9 mouse cellular contexts compared by ENCODE assay signal in the genomic region with DNA sequence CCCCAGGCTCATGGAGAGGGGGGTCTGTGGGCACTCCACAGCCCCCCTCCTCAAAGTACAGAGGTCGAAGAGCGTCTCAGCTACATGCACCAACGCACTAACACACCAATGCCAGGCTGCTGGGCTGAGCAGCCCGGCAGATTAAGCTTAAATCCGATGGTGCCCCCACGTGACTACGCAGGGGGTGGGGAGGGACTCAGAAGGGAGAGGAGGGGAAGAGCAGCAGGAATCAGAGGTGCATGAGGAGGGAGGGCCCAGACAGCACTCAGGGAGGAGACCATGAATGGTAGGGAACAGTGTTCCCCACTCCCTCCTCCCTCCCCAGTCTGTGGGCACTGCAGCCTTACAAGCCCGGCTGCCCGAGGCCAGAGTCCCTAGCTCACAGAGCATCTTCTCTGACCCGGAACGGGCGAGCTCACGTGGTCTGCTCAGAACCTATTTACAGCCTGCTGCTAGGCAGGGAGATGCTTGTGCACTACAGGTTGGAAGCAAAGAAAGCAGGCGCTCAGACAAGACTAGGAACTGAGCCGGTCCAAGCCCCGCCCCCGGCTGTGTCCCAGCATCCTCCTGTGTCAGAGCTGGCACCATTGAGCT. TPM values are rescaled to one million over a fixed set of nuclear protein-coding genes. Genes with fewer than 3 reads are reported as not detected.
A peak's percentile ranks its signal among the peaks of the same experiment; 100 is the strongest.
DNase-seq lines count a peak whose midpoint lies in the region; ATAC-seq lines count a peak whose summit lies in the region.
"Had no signal": no experiment of that assay in that cellular context is flagged by ENCODE, and none has a peak within 500 bp of the region (broad histone marks: within the 10 kb centered on the region; RNA-seq: fewer than 3 reads in every experiment).

No protein-coding gene starts in this region.

- peaks cover 22% of the 10 kb centered on the region for H3K4me1 ChIP-seq in heart, embryonic 16.5 days (ENCODE audit: control insufficient read depth, insufficient read depth, low read length)
- H3K4me1 ChIP-seq in forebrain, embryonic 10.5 days = peaks cover 70% of the 10 kb centered on the region

- intact Hi-C loops in left cerebral cortex, postnatal 36 days (cut with DNase I) = no loop called here

- DNase-seq in heart, adult 18-20 months = no peak
- peak; percentile 61 for DNase-seq in forebrain, embryonic 10.5 days (ENCODE audit: extremely low spot score, low spot score)
- peak; percentile 95 to 98 for DNase-seq in kidney, adult 8-10 months
- DNase-seq in left cerebral cortex, postnatal 36 days (ENCODE audit: low spot score in 2 of 2) = peak; percentile 77 to 85
- DNase-seq in right cerebral cortex, postnatal 14 days = peak; percentile 80
- no peak for DNase-seq in thymus, postnatal 4 days

- H3K9me3 ChIP-seq in heart, embryonic 16.5 days (replicated peaks; ENCODE audit: control insufficient read depth, low read length) = no peaks in the 10 kb centered on the region
- no peaks in the 10 kb centered on the region for H3K9me3 ChIP-seq in forebrain, embryonic 10.5 days

- H3K4me2 ChIP-seq in heart, embryonic 16.5 days (ENCODE audit: low read depth, low read length) = peak overlapping the region; percentile 36; the same call in 1 of the 2 replicates

- peak; percentile 31; the same call in 1 of the 2 replicates for ATAC-seq in heart, embryonic 16.5 days (replicated peaks; ENCODE audit: extremely low read depth, insufficient read depth, low FRiP score)
- no peak for ATAC-seq in activated CD4-positive, CD25-positive, alpha-beta regulatory T cell, adult 4 months

- H3K36me3 ChIP-seq in heart, embryonic 16.5 days (ENCODE audit: control insufficient read depth, insufficient read depth) = peaks cover 11% of the 10 kb centered on the region
- peaks cover 63% of the 10 kb centered on the region for H3K36me3 ChIP-seq in forebrain, embryonic 10.5 days (replicated peaks)

- WGBS in heart, embryonic 16.5 days = 42% methylated on average over 17 of the region's 17 CpGs
- WGBS in forebrain, embryonic 10.5 days = 5% methylated on average over 17 of the region's 17 CpGs

- peak overlapping the region; percentile 3; the same call in 1 of the 2 replicates for H3K4me3 ChIP-seq in heart, embryonic 16.5 days (ENCODE audit: low read length)
- H3K4me3 ChIP-seq in forebrain, embryonic 10.5 days = peak overlapping the region; percentile 35

- H3K27ac ChIP-seq in heart, embryonic 16.5 days (ENCODE audit: low read length) = peak overlapping the region; percentile 51
- H3K27ac ChIP-seq in forebrain, embryonic 10.5 days = peak overlapping the region; percentile 85

- H3K9ac ChIP-seq in heart, embryonic 16.5 days (ENCODE audit: low read length) = peak overlapping the region; percentile 56

- no peaks in the 10 kb centered on the region for H3K27me3 ChIP-seq in heart, embryonic 16.5 days (ENCODE audit: control insufficient read depth, insufficient read depth, low read length)
- H3K27me3 ChIP-seq in forebrain, embryonic 10.5 days (ENCODE audit: poor library complexity, severe bottlenecking) = no peaks in the 10 kb centered on the region

RNA-seq across cellular contexts. Expression of a gene that starts 6.7 kb away (rescaled TPM):
- 3.0 and 4.2 TPM in 2 replicates for polyA plus RNA-seq in heart, embryonic 16.5 days (2015; fragmentation: Nextera tagmentation; extraction: Ambion mirVana)
- 1 to 10 TPM; 4.1 to 4.3 TPM for total RNA-seq in heart, adult 18-20 months (2021)
- polyA plus RNA-seq in forebrain, embryonic 10.5 days (2016; fragmentation: Nextera tagmentation; extraction: Ambion mirVana) = 10.0 and 10.9 TPM in 2 replicates
- 10 to 100 TPM; 40.3 to 73.7 TPM for total RNA-seq in left cerebral cortex, postnatal 36 days (2021)
- 1 to 10 TPM in 1 of 2 experiments, under 1 TPM in 1; 0.98 to 1.4 TPM for polyA plus RNA-seq in activated CD4-positive, CD25-positive, alpha-beta regulatory T cell, adult 4 months (2017; shearing (Covaris generic))

RNA-seq across cellular contexts. Expression of a gene that starts 24.5 kb away (rescaled TPM):
- 49.8 and 50.1 TPM in 2 replicates for polyA plus RNA-seq in heart, embryonic 16.5 days (2015; fragmentation: Nextera tagmentation; extraction: Ambion mirVana)
- total RNA-seq in heart, adult 18-20 months (2021) = 10 to 100 TPM; 13.4 to 14.5 TPM
- polyA plus RNA-seq in forebrain, embryonic 10.5 days (2016; fragmentation: Nextera tagmentation; extraction: Ambion mirVana) = 54.1 and 54.7 TPM in 2 replicates
- 10 to 100 TPM; 38.2 to 42.4 TPM for total RNA-seq in left cerebral cortex, postnatal 36 days (2021)
- 100 to 1,000 TPM in 1 of 2 experiments, 10 to 100 TPM in 1; 85.5 to 101 TPM for polyA plus RNA-seq in activated CD4-positive, CD25-positive, alpha-beta regulatory T cell, adult 4 months (2017; shearing (Covaris generic))

RNA-seq across cellular contexts. Expression of a gene that starts 34.5 kb away (rescaled TPM):
- polyA plus RNA-seq in heart, embryonic 16.5 days (2015; fragmentation: Nextera tagmentation; extraction: Ambion mirVana) = 0.08 TPM in 1 of 2 replicates, not detected in the other
- not detected for total RNA-seq in heart, adult 18-20 months (2021)
- polyA plus RNA-seq in forebrain, embryonic 10.5 days (2016; fragmentation: Nextera tagmentation; extraction: Ambion mirVana) = 0.15 and 0.17 TPM in 2 replicates
- under 1 TPM; 0.43 to 0.79 TPM for total RNA-seq in left cerebral cortex, postnatal 36 days (2021)
- under 1 TPM; 0.29 to 0.88 TPM for polyA plus RNA-seq in activated CD4-positive, CD25-positive, alpha-beta regulatory T cell, adult 4 months (2017; shearing (Covaris generic))
- polyA plus RNA-seq: large intestine, adult 2 months had no signal

RNA-seq across cellular contexts. Expression of a gene that starts 43.4 kb away (rescaled TPM):
- polyA plus RNA-seq in heart, embryonic 16.5 days (2015; fragmentation: Nextera tagmentation; extraction: Ambion mirVana) = 197 and 233 TPM in 2 replicates
- 1 to 10 TPM; 1.6 to 2.5 TPM for total RNA-seq in heart, adult 18-20 months (2021)
- 265 TPM in 2 replicates for polyA plus RNA-seq in forebrain, embryonic 10.5 days (2016; fragmentation: Nextera tagmentation; extraction: Ambion mirVana)
- total RNA-seq in left cerebral cortex, postnatal 36 days (2021) = 1 to 10 TPM; 3.9 to 5.9 TPM
- not detected for polyA plus RNA-seq in activated CD4-positive, CD25-positive, alpha-beta regulatory T cell, adult 4 months (2017; shearing (Covaris generic))

Comparison
In these comparisons a context has a peak if more than half of its experiments do, and no peak if none do; other contexts are left out.
1. DNase-seq: peak in forebrain, embryonic 10.5 days (single experiment), kidney, adult 8-10 months (2 of 2), left cerebral cortex, postnatal 36 days (2 of 2) and right cerebral cortex, postnatal 14 days (single experiment); none in heart, adult 18-20 months (0 of 2) and thymus, postnatal 4 days (single experiment).